ENCODE assay signal across 8 mouse cellular contexts in genomic region chr6:86437711-86438110, GRCm38 (mm10). TPM values are rescaled to one million over a fixed set of nuclear protein-coding genes. Genes with fewer than 3 reads are reported as not detected.
DNase-seq lines count a peak whose midpoint lies in the region; ATAC-seq and TF ChIP-seq lines count a peak whose summit lies in the region.

No protein-coding gene starts in this region.

- H3K36me3 ChIP-seq in heart, adult 2 months (ENCODE audit: control insufficient read depth, insufficient read depth, low read length): no peaks in the 10 kb centered on the region; the same call in 1 of the 2 replicates
- H3K36me3 ChIP-seq in forebrain, embryonic 14.5 days (ENCODE audit: control insufficient read depth, insufficient read depth, low read length): peaks cover 39% of the 10 kb centered on the region
- H3K36me3 ChIP-seq in hindbrain, embryonic 14.5 days (replicated peaks; ENCODE audit: control insufficient read depth, insufficient read depth): peaks cover 41% of the 10 kb centered on the region

- H3K4me2 ChIP-seq in forebrain, embryonic 14.5 days (ENCODE audit: low read length): peak overlapping the region; percentile 79
- peak overlapping the region; percentile 80 for H3K4me2 ChIP-seq in hindbrain, embryonic 14.5 days (replicated peaks)

- ATAC-seq in forebrain, embryonic 14.5 days: peak; percentile 28; the same call in 1 of the 2 replicates
- ATAC-seq in hindbrain, embryonic 14.5 days (ENCODE audit: low FRiP score): peak; percentile 41; the same call in 1 of the 2 replicates
- peak; percentile 70 for ATAC-seq in megakaryocyte progenitor cell, adult 5-6 weeks (replicated peaks; ENCODE audit: poor library complexity)

- peak; percentile 72 for TF ChIP-seq CTCF in heart, adult 2 months (IDR thresholded peaks at IDR 0.05)

- H3K79me2 ChIP-seq in heart, adult 2 months (replicated peaks; ENCODE audit: control insufficient read depth, insufficient read depth, low read length): no peaks in the 10 kb centered on the region

- H3K4me3 ChIP-seq in heart, adult 2 months: peak overlapping the region; percentile 87
- H3K4me3 ChIP-seq in forebrain, embryonic 14.5 days (ENCODE audit: low read depth, low read length): peak overlapping the region; percentile 83
- peak overlapping the region; percentile 74 for H3K4me3 ChIP-seq in hindbrain, embryonic 14.5 days (replicated peaks; ENCODE audit: low read length)

- H3K27me3 ChIP-seq in heart, adult 2 months (ENCODE audit: control insufficient read depth, insufficient read depth, low read length): no peaks in the 10 kb centered on the region
- H3K27me3 ChIP-seq in forebrain, embryonic 14.5 days (replicated peaks; ENCODE audit: control insufficient read depth, insufficient read depth, low read length): no peaks in the 10 kb centered on the region
- H3K27me3 ChIP-seq in hindbrain, embryonic 14.5 days (ENCODE audit: control insufficient read depth, insufficient read depth, low read length): no peaks in the 10 kb centered on the region

- no peak for DNase-seq in heart, adult 2 months
- no peak for DNase-seq in heart, adult 11 months
- peak; percentile 39 for DNase-seq in cerebellum, adult 11 months
- DNase-seq in forebrain, embryonic 14.5 days (ENCODE audit: low spot score): peak; percentile 51
- peak; percentile 51 for DNase-seq in hindbrain, embryonic 14.5 days (ENCODE audit: low spot score)
- peak; percentile 37 to 55 for DNase-seq in left cerebral cortex, postnatal 14 days (ENCODE audit: low spot score in 2 of 2)
- peak; percentile 9 to 32 for DNase-seq in right cerebral cortex, postnatal 36 days (ENCODE audit: low spot score in 2 of 2)

- H3K4me1 ChIP-seq in heart, adult 2 months (ENCODE audit: control insufficient read depth, insufficient read depth, low read length): peaks cover 2% of the 10 kb centered on the region; the same call in 1 of the 2 replicates
- H3K4me1 ChIP-seq in forebrain, embryonic 14.5 days (ENCODE audit: control insufficient read depth, insufficient read depth, low read length): no peaks in the 10 kb centered on the region
- H3K4me1 ChIP-seq in hindbrain, embryonic 14.5 days (replicated peaks; ENCODE audit: control insufficient read depth, insufficient read depth, low read length): peaks cover 9% of the 10 kb centered on the region

- H3K9me3 ChIP-seq in forebrain, embryonic 14.5 days (replicated peaks; ENCODE audit: control insufficient read depth, low read length): no peaks in the 10 kb centered on the region
- H3K9me3 ChIP-seq in hindbrain, embryonic 14.5 days (ENCODE audit: control insufficient read depth, low read length): no peaks in the 10 kb centered on the region

- no peak for TF ChIP-seq EP300 in heart, adult 2 months (IDR thresholded peaks at IDR 0.05; ENCODE audit: insufficient read depth, low read depth, low read length)

- TF ChIP-seq POLR2A in heart, adult 2 months (IDR thresholded peaks at IDR 0.05; ENCODE audit: insufficient read depth, low read depth, low read length): no peak

- peak overlapping the region; percentile 99 for H3K27ac ChIP-seq in heart, adult 2 months
- peak overlapping the region; percentile 87 for H3K27ac ChIP-seq in forebrain, embryonic 14.5 days (ENCODE audit: low read depth, low read length)
- peak overlapping the region; percentile 88 for H3K27ac ChIP-seq in hindbrain, embryonic 14.5 days

- 2% methylated on average over 14 of the region's 14 CpGs for WGBS in heart, adult 2 months
- WGBS in forebrain, embryonic 14.5 days: 3% methylated on average over 14 of the region's 14 CpGs
- 1% methylated on average over 14 of the region's 14 CpGs for WGBS in hindbrain, embryonic 14.5 days

- peak overlapping the region; percentile 68 for H3K9ac ChIP-seq in heart, adult 2 months (ENCODE audit: low read depth, low read length)
- H3K9ac ChIP-seq in forebrain, embryonic 14.5 days (ENCODE audit: low read length): peak overlapping the region; percentile 86
- H3K9ac ChIP-seq in hindbrain, embryonic 14.5 days: peak overlapping the region; percentile 89

- intact Hi-C loops in heart, adult 2 months (cut with DNase I): loop anchor here (2.0 kb wide), 3 partner anchors 33 to 233 kb away; partner anchors contain the start of gene Tia1
- intact Hi-C loops in left cerebral cortex, postnatal 14 days (cut with DNase I): loop anchor here (10.0 kb wide), 1 partner anchor 227 kb away; the partner anchor contains the start of gene Mxd1

RNA-seq across cellular contexts. Expression of gene C87436, which starts 0.5 kb away (rescaled TPM):
- 10 to 100 TPM in 1 of 2 experiments, 1 to 10 TPM in 1; 8.9 to 11.0 TPM for total RNA-seq in heart, adult 2 months (2021)
- 8.6 and 10.7 TPM in 2 replicates for polyA plus RNA-seq in heart, adult 2 months (2012; rRNA removed)
- polyA plus RNA-seq in forebrain, embryonic 14.5 days (2014; fragmentation: Nextera tagmentation; extraction: Ambion mirVana): 33.6 and 35.2 TPM in 2 replicates
- 19.2 and 21.6 TPM in 2 replicates for polyA plus RNA-seq in hindbrain, embryonic 14.5 days (2014; fragmentation: Nextera tagmentation; extraction: Ambion mirVana)
- 10 to 100 TPM; 13.7 to 14.3 TPM for total RNA-seq in left cerebral cortex, postnatal 14 days (2021)
- total RNA-seq in megakaryocyte progenitor cell, adult 5-6 weeks (2015): 27.1 and 45.4 TPM in 2 replicates
- 25.6 and 45.9 TPM in 2 replicates for total RNA-seq in megakaryocyte progenitor cell, adult 5-6 weeks (2017)

RNA-seq across cellular contexts. Expression of gene Gm44790, which starts 11.3 kb away (rescaled TPM):
- total RNA-seq in heart, adult 2 months (2021): not detected
- not detected in 2 replicates for polyA plus RNA-seq in heart, adult 2 months (2012; rRNA removed)
- polyA plus RNA-seq in forebrain, embryonic 14.5 days (2014; fragmentation: Nextera tagmentation; extraction: Ambion mirVana): 1.9 TPM in 1 of 2 replicates, not detected in the other
- not detected in 2 replicates for polyA plus RNA-seq in hindbrain, embryonic 14.5 days (2014; fragmentation: Nextera tagmentation; extraction: Ambion mirVana)
- total RNA-seq in left cerebral cortex, postnatal 14 days (2021): under 1 TPM in 1 of 2 experiments, not detected in 1; 0.49 TPM
- total RNA-seq in megakaryocyte progenitor cell, adult 5-6 weeks (2015): not detected in 2 replicates
- 1.8 TPM in 1 of 2 replicates, not detected in the other for total RNA-seq in megakaryocyte progenitor cell, adult 5-6 weeks (2017)

RNA-seq across cellular contexts. Expression of gene Tia1, which starts 33.7 kb away (rescaled TPM):
- total RNA-seq in heart, adult 2 months (2021): 10 to 100 TPM; 22.4 to 23.7 TPM
- 13.1 and 27.9 TPM in 2 replicates for polyA plus RNA-seq in heart, adult 2 months (2012; rRNA removed)
- 299 and 325 TPM in 2 replicates for polyA plus RNA-seq in forebrain, embryonic 14.5 days (2014; fragmentation: Nextera tagmentation; extraction: Ambion mirVana)
- 267 and 306 TPM in 2 replicates for polyA plus RNA-seq in hindbrain, embryonic 14.5 days (2014; fragmentation: Nextera tagmentation; extraction: Ambion mirVana)
- total RNA-seq in left cerebral cortex, postnatal 14 days (2021): 100 to 1,000 TPM; 106 to 107 TPM
- 67.3 and 125 TPM in 2 replicates for total RNA-seq in megakaryocyte progenitor cell, adult 5-6 weeks (2015)
- total RNA-seq in megakaryocyte progenitor cell, adult 5-6 weeks (2017): 75.5 and 98.4 TPM in 2 replicates

RNA-seq across cellular contexts. Expression of gene Pcyox1, which starts 40.8 kb away (rescaled TPM):
- 10 to 100 TPM; 69.6 to 82.5 TPM for total RNA-seq in heart, adult 2 months (2021)
- polyA plus RNA-seq in heart, adult 2 months (2012; rRNA removed): 30.3 and 55.6 TPM in 2 replicates
- polyA plus RNA-seq in forebrain, embryonic 14.5 days (2014; fragmentation: Nextera tagmentation; extraction: Ambion mirVana): 81.3 and 90.2 TPM in 2 replicates
- 94.9 and 99.9 TPM in 2 replicates for polyA plus RNA-seq in hindbrain, embryonic 14.5 days (2014; fragmentation: Nextera tagmentation; extraction: Ambion mirVana)
- 100 to 1,000 TPM; 108 to 109 TPM for total RNA-seq in left cerebral cortex, postnatal 14 days (2021)
- 33.1 and 40.5 TPM in 2 replicates for total RNA-seq in megakaryocyte progenitor cell, adult 5-6 weeks (2015)
- total RNA-seq in megakaryocyte progenitor cell, adult 5-6 weeks (2017): 65.6 and 88.1 TPM in 2 replicates

Comparison
In these comparisons a context has a peak if more than half of its experiments do, and no peak if none do; other contexts are left out.
1. DNase-seq: peak in cerebellum, adult 11 months (single experiment), forebrain, embryonic 14.5 days (single experiment), hindbrain, embryonic 14.5 days (single experiment), left cerebral cortex, postnatal 14 days (2 of 2) and right cerebral cortex, postnatal 36 days (2 of 2); none in heart, adult 2 months (0 of 2) and heart, adult 11 months (single experiment).
2. Peak in every context shown above with its lines, with median percentiles within 50 percentile points of each other: H3K27ac ChIP-seq, H3K4me3 ChIP-seq, H3K9ac ChIP-seq and ATAC-seq.